Mouse (Mus musculus) naive thymus-derived CD4-positive, alpha-beta T cell, adult 2 months (primary cell): ENCODE data around the gene Irak1.
A peak's percentile ranks its signal among the peaks of the same experiment; 100 is the strongest.

Source experiments
- DNase-seq: peaks from one replicate; pipeline ENCODE4 v3.0.0-alpha.2; 2011; ENCODE audit warnings: low read depth

The Irak1 gene

GRCm38 (mm10) chrX:73966248-73967176 is 57.2 kb downstream of the Irak1 start, which contains the start of gene Hcfc1:
Gene Hcfc1 (minus strand): TSS chrX:73966357.
- peak; percentile 92 for DNase-seq

GRCm38 (mm10) chrX:73965307-73965706 is 58.4 kb downstream of the Irak1 start:
- DNase-seq: peak; percentile 77

- DNase-seq: peak; percentile 47
Measured at GRCm38 (mm10) chrX:73964363-73964762, 59.4 kb downstream of the Irak1 start.
